Mouse (Mus musculus) common myeloid progenitor, adult 5-6 weeks (primary cell): Measurements from ENCODE around the gene Chrm1. TPM values are rescaled to one million over a fixed set of nuclear protein-coding genes. Genes with fewer than 3 reads are reported as not detected.
A peak's percentile ranks its signal among the peaks of the same experiment; 100 is the strongest.
"Not testable (repeated sequence)": the region's sequence is repeated elsewhere in the genome, so short reads cannot be mapped to it uniquely, and the experiment has no call there.

Experiments used
- ATAC-seq: replicated peaks from 2 replicates; pipeline ENCODE4 v1.8.0; 2016; ENCODE audit warnings: low read depth, mild to moderate bottlenecking, moderate TSS enrichment, inconsistent platforms; ENCODE audit not compliant: poor library complexity, severe bottlenecking
- total RNA-seq: library from RNA; stranded (forward); fragments of 200-1000, 187-1606 nt; gene quantifications from 2 replicates; pipeline ENCODE4 v1.2.3, GENCODE M21; 2017

Gene Chrm1
- total RNA-seq, 1 experiment from 2014 or later = not detected

GRCm38 (mm10) chr19:8714653-8715481 is 51.3 kb downstream of the Chrm1 start:
- no peak for ATAC-seq

GRCm38 (mm10) chr19:8715868-8716766 is 52.5 kb downstream of the Chrm1 start:
- ATAC-seq = no peak

DNA sequence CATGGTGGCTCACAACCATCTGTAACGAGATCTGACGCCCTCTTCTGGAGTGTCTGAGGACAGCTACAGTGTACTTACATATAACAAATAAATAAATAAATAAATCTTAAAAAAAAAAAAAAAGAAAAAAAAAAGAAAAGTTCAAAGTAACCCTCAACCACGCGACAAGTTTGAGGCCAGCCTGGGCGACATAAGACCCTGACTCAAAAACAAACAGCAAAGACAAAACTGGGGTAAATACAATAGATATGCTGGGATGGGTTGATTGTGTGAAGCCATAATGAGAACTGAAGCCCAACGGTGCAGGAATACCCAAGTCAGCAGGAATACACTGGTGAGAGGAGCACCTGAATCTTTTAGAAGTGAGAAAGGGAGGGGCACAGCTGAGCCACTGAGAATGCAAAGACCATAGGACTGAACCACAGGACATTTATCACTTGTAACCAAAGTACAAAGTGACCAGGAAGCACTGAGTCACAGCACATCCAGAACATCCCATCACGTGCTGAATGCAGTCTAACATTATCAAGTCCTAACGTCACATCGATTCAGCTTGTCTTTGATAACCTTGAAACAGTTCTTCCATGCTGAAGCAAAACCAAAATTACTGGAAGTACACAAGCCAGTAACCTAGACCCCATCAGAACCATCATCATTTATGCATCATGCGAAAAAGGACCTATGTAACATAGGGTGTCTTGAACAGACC is 53.3 kb downstream of the Chrm1 start:
- no peak for ATAC-seq

DNA sequence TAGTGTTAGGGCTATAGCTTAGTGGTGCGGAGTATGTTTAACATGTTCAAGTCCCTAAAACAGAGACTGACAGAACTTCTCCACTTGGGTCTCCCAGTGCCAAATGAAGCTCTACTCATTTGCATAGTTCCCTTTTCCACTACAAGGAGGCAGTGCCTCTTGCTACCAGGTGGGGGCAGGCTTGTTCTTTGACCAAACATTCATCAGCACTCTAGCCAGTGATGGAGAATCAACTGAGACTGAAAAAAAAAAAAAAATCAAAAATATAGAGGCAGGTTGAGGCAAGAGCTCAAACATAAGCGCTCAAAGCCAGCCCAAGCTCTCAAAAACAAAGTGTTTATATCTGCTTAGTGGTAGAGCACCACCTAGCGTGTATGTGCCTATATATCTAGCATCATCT is 54.8 kb downstream of the Chrm1 start:
- ATAC-seq = peak; percentile 40

DNA sequence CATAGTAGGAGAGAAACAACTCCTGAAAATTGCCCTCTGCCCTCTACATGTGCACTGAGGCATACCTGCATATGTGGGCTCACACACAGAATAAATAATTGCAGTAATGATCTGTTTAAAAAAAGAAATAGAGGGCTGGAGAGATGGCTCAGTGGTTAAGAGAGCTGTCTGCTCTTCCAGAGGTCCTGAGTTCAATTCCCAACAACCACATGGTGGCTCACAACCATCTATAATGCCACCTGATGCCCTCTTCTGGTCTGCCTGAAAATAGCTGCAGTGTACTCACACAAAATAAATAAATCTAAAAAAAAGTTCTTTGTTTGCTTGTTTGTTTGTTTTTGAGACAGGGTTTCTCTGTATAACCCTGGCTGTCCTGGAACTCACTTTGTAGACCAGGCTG is 55.4 kb downstream of the Chrm1 start:
- ATAC-seq = not testable (repeated sequence)

DNA sequence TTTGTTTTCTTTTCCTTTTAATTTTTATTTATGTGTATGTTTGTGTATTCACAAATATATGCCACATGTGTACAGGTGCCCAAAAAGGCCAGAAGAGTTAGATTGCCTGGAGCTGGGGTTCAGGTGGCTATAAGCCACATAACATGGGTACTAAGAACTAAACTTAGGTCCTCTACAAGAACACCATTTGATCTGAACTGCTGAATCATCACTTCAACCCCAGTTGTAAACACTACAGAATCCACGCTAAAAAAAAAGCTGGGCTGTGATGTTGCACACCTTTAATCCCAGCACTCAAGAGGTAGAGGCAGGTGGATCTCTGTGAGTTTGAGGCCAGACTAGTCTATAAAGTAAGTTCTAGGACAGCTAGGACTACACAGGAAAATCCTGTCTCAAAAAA is 57.8 kb downstream of the Chrm1 start:
- ATAC-seq = no peak

GRCm38 (mm10) chr19:8722021-8722420 is 58.4 kb downstream of the Chrm1 start:
- ATAC-seq = no peak

GRCm38 (mm10) chr19:8722559-8722906 is 58.9 kb downstream of the Chrm1 start:
- no peak for ATAC-seq

- ATAC-seq = peak; percentile 84
These were observed 59.5 kb downstream of the Chrm1 start, which contains the start of gene Slc3a2 for GRCm38 (mm10) chr19:8722907-8723573. Slc3a2 (minus strand) TSS chr19:8723369.

- ATAC-seq = no peak
These were observed 60.2 kb downstream of the Chrm1 start for GRCm38 (mm10) chr19:8723574-8724346.

- no peak for ATAC-seq
These were observed 60.8 kb downstream of the Chrm1 start for GRCm38 (mm10) chr19:8724392-8724791.

DNA sequence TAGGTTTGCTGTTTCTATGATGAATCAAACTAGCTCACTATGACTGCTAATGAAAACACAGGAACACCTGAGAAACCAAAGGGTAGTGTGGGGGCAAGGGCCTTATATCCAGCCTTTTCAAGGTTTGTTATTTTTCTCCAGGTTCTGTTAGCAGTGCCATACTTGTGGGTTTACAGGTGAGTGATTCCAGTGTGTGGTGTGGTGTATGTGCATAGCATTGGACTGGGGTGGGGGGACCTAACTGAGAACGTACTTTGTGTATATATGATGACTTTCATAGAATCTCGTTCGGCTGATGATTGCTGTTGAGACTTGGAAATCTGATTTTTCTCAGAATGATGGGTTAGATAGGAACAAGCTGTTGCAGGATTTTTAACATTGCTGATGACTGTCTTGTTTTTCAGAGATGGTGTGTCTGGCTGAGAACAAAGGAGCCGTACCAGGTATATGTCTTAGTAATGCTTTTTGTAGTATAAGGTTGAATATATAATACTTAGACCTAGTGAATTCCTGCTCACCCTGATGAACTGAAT is 61.6 kb downstream of the Chrm1 start:
- no peak for ATAC-seq

DNA sequence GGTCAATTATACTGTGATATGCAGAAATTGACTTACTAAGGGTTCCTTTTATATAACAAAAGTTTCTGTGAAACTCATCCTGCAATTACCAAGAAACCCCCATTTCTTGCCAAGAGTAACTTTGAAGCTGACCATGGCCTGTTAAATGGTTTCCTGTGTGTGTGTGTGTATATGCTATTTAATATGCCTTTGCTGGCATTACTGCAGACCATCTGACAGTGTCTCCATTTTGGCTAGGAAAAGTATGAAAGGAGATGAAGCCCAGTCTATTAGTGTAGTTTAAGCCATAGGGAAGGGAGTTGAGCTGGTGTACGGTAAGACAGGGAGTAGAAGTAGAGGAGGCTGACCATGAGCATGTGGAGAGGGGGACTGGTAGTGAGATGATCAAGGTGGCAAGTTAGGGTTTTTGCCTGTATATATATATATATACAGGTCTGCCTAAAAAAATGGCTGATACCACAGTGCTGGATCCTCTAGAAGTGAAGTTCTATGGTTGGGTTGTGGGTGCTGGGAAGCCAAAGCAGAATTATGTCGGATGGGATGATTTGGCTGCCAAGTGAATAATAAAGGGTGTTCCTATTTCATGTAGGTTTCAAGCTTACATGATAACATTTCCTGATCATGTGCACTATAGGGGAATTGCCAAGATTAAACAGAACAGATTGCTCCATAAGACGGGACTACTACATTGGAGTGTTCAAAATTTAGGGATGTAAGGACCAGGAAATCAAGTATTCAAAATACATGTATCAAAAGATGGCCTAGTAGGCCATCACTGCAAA is 63.2 kb downstream of the Chrm1 start:
- ATAC-seq = no peak

GRCm38 (mm10) chr19:8727495-8728114 is 64.0 kb downstream of the Chrm1 start:
- no peak for ATAC-seq

GRCm38 (mm10) chr19:8728335-8729099 is 64.9 kb downstream of the Chrm1 start:
- ATAC-seq = not testable (repeated sequence)
